Mouse (Mus musculus): Measurements from ENCODE around the gene Rps3.
A peak's percentile ranks its signal among the peaks of the same experiment; 100 is the strongest.

Rps3 gene

GRCm38 (mm10) chr7:99436530-99436929 is 47.0 kb downstream of the Rps3 start:
- no peak for DNase-seq

- DNase-seq, result peak; percentile 90
Observed at GRCm38 (mm10) chr7:99434672-99435250, 48.8 kb downstream of the Rps3 start.

GRCm38 (mm10) chr7:99432863-99433262 is 50.7 kb downstream of the Rps3 start:
- no peak for DNase-seq

GRCm38 (mm10) chr7:99432248-99432647 is 51.3 kb downstream of the Rps3 start:
- DNase-seq, result no peak

- DNase-seq, result no peak
Observed at GRCm38 (mm10) chr7:99430246-99430645, 53.3 kb downstream of the Rps3 start.

- DNase-seq, result no peak
Observed at GRCm38 (mm10) chr7:99429786-99430185, 53.8 kb downstream of the Rps3 start.

GRCm38 (mm10) chr7:99428836-99429235 is 54.7 kb downstream of the Rps3 start:
- DNase-seq, result no peak

GRCm38 (mm10) chr7:99427987-99428386 is 55.6 kb downstream of the Rps3 start:
- no peak for DNase-seq

Data from heart, adult 11 months (tissue).